Mouse (Mus musculus) midbrain, embryonic 14.5 days (tissue): Measurements from ENCODE around the gene Gcnt3. TPM values are rescaled to one million over a fixed set of nuclear protein-coding genes. Genes with fewer than 3 reads are reported as not detected.
"Not testable (repeated sequence)": the region's sequence is repeated elsewhere in the genome, so short reads cannot be mapped to it uniquely, and the experiment has no call there.

Experiments used
- ATAC-seq: fragments of 200-750 bp; cut with Nextera tagmentation; 2 replicates; pipeline ENCODE4 v1.8.0; 2017; ENCODE audit warnings: moderate number of reproducible peaks, moderate library complexity; ENCODE audit not compliant: low FRiP score, low TSS enrichment
- DNase-seq: peaks from one replicate; pipeline ENCODE4 v3.0.0-alpha.2; 2015
- H3K27ac ChIP-seq: fragments of 300-500 bp; sonication (generic); replicated peaks from 2 replicates; pipeline ENCODE4 v1.5.1; 2014; ENCODE audit warnings: mild to moderate bottlenecking, low read depth, low read length, moderate library complexity
- H3K27me3 ChIP-seq: fragments of 300-500 bp; sonication (generic); 2 replicates; pipeline ENCODE4 v1.6.1; 2014; ENCODE audit warnings: low read length, control low read depth, mixed read lengths; ENCODE audit not compliant: control insufficient read depth, insufficient read depth
- H3K36me3 ChIP-seq: fragments of 300-500 bp; sonication (generic); 2 replicates; pipeline ENCODE4 v1.6.1; 2014; ENCODE audit warnings: low read length, control low read depth; ENCODE audit not compliant: control insufficient read depth, insufficient read depth
- H3K4me1 ChIP-seq: fragments of 300-500 bp; sonication (generic); 2 replicates; pipeline ENCODE4 v1.6.1; 2014; ENCODE audit warnings: mild to moderate bottlenecking, antibody characterized with exemption, low read length, control low read depth; ENCODE audit not compliant: control insufficient read depth, insufficient read depth
- H3K4me2 ChIP-seq: fragments of 300-500 bp; sonication (generic); 2 replicates; pipeline ENCODE4 v1.6.1; 2014; ENCODE audit warnings: mild to moderate bottlenecking, low read length, moderate library complexity
- H3K4me3 ChIP-seq: fragments of 300-500 bp; sonication (generic); replicated peaks from 2 replicates; pipeline ENCODE4 v1.5.1; 2014; ENCODE audit warnings: low read depth, low read length
- H3K9ac ChIP-seq: fragments of 300-500 bp; sonication (generic); replicated peaks from 2 replicates; pipeline ENCODE4 v1.6.1; 2014; ENCODE audit warnings: mild to moderate bottlenecking, low read length, moderate library complexity
- H3K9me3 ChIP-seq: fragments of 300-500 bp; sonication (generic); 2 replicates; pipeline ENCODE4 v1.6.1; 2016; ENCODE audit warnings: low read length, control low read depth, mixed read lengths; ENCODE audit not compliant: control insufficient read depth
- WGBS: fragments of 180-500 bp; shearing (Covaris S2); extraction: QIAGEN DNeasy Blood & Tissue Kit; methylation state at CpG from one replicate; pipeline ENCODE4 v1.1.7; 2014; 5-methylcytosine and 5-hydroxymethylcytosine counted together
- polyA plus RNA-seq: library from polyadenylated mRNA; unstranded; fragments of >200 nt; fragmentation: Nextera tagmentation; extraction: Ambion mirVana; gene quantifications from 2 replicates; pipeline ENCODE4 v1.2.1, GENCODE M21; 2014

The Gcnt3 gene
- polyA plus RNA-seq, 1 experiment from 2014 or later: not detected

DNA sequence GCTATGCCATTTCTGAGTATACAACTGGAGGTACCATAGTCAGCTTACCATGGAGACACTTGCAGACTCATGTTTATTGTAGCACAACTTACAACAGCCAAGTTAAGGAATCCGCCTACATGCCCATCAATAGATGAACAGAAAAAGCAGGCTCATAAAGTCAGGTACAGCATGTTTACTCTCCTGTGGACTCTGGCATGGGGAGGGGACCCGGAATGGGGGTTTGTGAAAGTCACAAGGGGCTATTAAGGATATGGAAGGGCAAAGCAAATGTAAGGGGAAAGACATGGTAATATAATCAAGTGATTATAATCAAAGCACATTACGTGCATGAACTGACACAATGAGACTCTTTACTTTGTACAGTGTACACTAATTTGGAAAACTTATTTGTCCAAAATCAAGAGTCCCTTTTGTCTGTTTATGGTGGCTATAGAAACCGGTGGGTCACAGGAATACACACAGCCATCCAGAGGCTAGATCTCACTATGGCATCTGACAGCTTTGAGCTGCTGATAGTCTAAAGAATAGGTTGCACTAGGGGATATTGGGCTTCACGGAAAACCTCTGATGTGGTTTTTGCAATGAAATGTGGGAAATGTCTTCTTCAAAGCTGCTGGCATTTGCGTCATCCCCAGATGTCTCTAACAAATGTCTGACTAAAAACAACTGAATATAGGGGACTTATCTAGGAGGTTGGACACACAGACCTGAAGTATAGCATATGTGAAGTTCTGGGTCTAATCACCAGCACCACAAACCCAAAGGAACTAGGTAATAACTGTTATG lies 1.9 kb upstream of the Gcnt3 start:
- Histone ChIP-seq H3K27me3 (no peaks in the 10 kb centered on the region), H3K27ac (no peak overlapping the region), H3K9me3 (no peaks in the 10 kb centered on the region), H3K4me3 (no peak overlapping the region), H3K9ac (no peak overlapping the region), H3K36me3 (no peaks in the 10 kb centered on the region), H3K4me1 (no peaks in the 10 kb centered on the region), H3K4me2 (no peak overlapping the region)
- ATAC-seq (no peak), DNase-seq (no peak)
- 88% methylated on average over 6 of the region's 6 CpGs for WGBS

DNA sequence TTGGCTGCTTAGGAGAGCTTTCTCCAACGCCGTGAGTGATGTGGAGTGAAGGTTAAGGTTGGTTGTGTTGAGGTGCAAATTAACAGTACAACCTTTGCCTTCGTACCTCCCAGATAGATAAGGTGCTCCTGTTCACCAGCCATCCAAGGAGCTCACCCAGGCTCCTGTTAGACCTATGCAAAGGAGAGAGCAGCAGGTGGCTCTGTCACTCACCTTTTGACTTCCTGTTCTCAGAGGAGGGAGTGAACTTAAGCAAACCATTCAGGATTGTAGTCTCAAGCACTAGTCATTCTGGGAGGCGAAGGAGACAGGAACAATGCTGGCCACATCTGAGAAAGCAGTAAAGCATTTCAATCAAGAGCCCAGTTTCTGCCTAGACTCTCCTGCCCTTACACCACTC lies 1.2 kb downstream of the Gcnt3 start:
- Histone ChIP-seq H3K27me3 (no peaks in the 10 kb centered on the region), H3K9ac (no peak overlapping the region), H3K4me2 (no peak overlapping the region), H3K4me3 (no peak overlapping the region), H3K9me3 (no peaks in the 10 kb centered on the region), H3K27ac (no peak overlapping the region), H3K36me3 (no peaks in the 10 kb centered on the region), H3K4me1 (no peaks in the 10 kb centered on the region)
- 77% methylated on average over 4 of the region's 4 CpGs for WGBS
- ATAC-seq (no peak), DNase-seq (no peak)

DNA sequence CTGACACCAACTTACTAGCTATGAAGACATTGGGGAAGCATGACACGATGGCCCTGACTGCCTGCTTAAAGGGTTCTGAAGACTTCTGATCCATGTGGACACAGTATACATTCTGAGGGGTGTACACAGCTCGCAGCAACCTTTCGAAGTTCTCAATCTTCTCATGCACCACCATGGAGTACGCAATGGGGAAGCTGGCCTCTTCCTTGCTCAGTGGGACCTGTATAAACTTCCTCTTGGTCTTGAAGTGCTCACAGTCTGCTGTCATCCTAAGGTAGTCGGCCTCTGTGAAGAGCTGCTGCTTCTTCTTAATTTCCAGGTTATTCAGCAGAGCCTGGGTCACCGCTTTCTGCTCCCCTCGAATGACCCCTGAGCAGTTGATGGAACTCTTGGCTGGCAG lies 3.2 kb downstream of the Gcnt3 start:
- no peak for DNase-seq
- no peaks in the 10 kb centered on the region for H3K36me3 ChIP-seq
- no peak for ATAC-seq
- H3K27ac ChIP-seq: no peak overlapping the region
- H3K27me3 ChIP-seq: no peaks in the 10 kb centered on the region
- H3K4me2 ChIP-seq: no peak overlapping the region
- WGBS: 94% methylated on average over 7 of the region's 7 CpGs
- H3K4me1 ChIP-seq: no peaks in the 10 kb centered on the region
- H3K9me3 ChIP-seq: no peaks in the 10 kb centered on the region
- H3K4me3 ChIP-seq: no peak overlapping the region
- no peak overlapping the region for H3K9ac ChIP-seq

DNA sequence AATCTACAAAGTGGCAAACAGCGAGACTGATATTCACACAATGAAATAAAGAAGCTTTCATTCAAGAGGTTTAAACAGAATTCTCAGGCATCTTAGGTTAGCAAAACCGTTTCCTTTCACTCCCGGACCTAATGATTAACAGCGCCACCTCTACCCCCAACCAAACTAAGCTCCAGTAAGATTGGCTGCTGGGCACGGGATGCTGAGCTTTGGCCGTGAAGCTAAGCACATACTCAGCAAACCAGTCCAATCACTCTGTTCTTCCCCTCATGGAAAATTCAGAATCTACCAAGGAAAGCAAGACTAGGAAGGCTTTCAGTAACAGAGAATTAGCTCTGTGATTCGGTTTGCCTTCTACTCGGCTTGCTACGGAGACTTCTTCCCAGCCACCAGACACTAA lies 4.8 kb downstream of the Gcnt3 start:
- Histone ChIP-seq H3K4me2 (no peak overlapping the region), H3K27ac (no peak overlapping the region), H3K36me3 (no peaks in the 10 kb centered on the region), H3K9me3 (no peaks in the 10 kb centered on the region), H3K9ac (no peak overlapping the region), H3K27me3 (no peaks in the 10 kb centered on the region), H3K4me1 (no peaks in the 10 kb centered on the region), H3K4me3 (no peak overlapping the region)
- WGBS: 83% methylated on average over 9 of the region's 9 CpGs
- DNase-seq (no peak), ATAC-seq (no peak)

DNA sequence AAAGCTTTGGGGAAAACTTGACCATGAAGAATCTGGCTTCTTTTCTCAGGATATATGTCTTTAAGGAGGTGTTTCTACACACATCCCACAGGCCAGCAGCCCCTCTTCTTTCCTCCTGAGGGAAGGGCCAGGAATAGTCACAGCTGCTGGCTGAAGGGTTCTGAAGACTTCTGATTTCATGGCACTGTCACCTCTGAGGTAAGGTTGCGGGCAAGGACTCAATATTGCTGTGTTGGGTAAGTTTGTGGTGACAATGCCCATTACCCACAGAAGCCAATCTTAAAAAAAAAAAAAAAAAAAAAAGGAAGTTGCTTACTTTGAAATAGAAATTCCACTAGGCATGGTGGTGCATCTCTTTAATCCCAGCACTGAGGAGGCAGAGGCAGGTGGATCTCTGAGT lies 5.7 kb downstream of the Gcnt3 start:
- 94% methylated on average over 1 of the region's 1 CpGs for WGBS
- Histone ChIP-seq H3K9ac (no peak overlapping the region), H3K9me3 (no peaks in the 10 kb centered on the region), H3K4me1 (no peaks in the 10 kb centered on the region), H3K4me3 (no peak overlapping the region), H3K36me3 (no peaks in the 10 kb centered on the region), H3K4me2 (no peak overlapping the region), H3K27me3 (no peaks in the 10 kb centered on the region), H3K27ac (no peak overlapping the region)
- ATAC-seq (no peak), DNase-seq (no peak)

DNA sequence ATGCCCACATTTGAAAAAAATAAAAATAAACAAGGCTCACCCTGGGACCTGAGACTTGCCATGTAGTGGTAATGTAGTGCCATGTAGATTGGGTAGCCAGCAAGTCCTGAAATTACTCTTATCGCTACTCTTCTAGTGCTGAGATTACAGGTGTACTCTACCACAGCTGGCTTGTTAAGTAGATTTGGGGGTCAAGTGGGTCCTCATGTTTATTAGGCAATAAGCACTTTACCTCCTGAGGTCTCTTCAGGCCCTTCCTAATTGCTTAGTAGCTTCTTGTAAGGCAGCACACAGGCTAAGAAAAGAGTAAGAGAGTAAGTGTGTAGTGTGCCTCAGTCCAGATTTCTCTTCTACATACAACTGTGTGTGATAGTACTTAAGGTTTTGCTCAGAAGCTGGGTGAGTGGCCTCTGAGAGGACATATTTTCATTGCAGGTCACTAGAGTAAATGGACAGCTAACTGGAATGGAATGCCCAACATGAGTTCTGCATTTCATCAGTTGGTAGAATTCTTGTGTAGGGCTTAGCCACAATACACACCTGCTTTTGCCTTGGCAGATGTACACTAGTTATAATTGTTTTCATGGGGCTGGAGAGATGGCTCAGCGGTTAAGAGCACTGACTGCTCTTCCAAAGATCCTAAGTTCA lies 12.4 kb downstream of the Gcnt3 start:
- ATAC-seq (no peak), DNase-seq (no peak)
- H3K4me3 ChIP-seq: no peak overlapping the region
- H3K27me3 ChIP-seq: no peaks in the 10 kb centered on the region
- no peak overlapping the region for H3K4me2 ChIP-seq
- no peak overlapping the region for H3K9ac ChIP-seq
- H3K9me3 ChIP-seq: no peaks in the 10 kb centered on the region
- peaks cover 10% of the 10 kb centered on the region for H3K36me3 ChIP-seq
- no peaks in the 10 kb centered on the region for H3K4me1 ChIP-seq
- H3K27ac ChIP-seq: no peak overlapping the region
- WGBS: 92% methylated on average over 2 of the region's 2 CpGs

DNA sequence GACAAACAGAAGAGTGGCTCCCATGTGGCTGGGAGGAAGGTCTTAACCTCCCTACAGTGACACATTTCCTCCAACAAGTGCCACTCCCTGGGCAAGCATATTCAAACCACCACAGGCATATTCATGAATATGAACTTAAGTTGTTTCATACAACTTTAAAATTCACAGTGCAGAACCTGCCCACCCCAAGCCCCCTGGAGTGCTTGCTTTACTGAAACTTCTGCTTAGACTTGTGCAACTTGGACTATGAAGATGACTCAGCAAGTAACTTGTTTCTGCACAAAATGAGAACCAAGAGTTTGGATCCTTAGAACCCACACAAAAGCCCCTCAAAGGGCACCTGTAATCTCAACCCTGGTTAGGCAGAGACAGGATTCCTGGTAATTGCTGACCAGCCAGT lies 13.2 kb downstream of the Gcnt3 start:
- DNase-seq (no peak), ATAC-seq (no peak)
- no peaks in the 10 kb centered on the region for H3K4me1 ChIP-seq
- no peaks in the 10 kb centered on the region for H3K27me3 ChIP-seq
- no peak overlapping the region for H3K4me2 ChIP-seq
- peaks cover 16% of the 10 kb centered on the region for H3K36me3 ChIP-seq
- H3K27ac ChIP-seq: no peak overlapping the region
- H3K9me3 ChIP-seq: no peaks in the 10 kb centered on the region
- no peak overlapping the region for H3K9ac ChIP-seq
- H3K4me3 ChIP-seq: no peak overlapping the region

DNA sequence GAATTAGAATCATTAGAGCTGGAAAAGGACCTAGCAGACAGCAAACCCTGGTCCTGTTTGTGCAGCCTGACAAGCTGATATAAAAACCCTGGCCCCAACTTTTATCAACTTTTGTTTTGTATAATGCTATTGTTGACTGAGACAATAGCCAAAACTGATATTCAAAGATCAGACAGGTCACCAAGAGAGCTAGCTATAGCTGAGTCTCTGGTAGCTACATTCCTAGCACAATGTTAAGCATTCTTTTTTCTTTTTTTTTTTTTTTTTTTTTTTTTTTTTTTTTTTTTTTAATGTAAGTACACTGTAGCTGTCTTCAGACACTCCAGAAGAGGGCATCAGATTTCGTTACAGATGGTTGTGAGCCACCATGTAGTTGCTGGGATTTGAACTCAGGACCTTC lies 14.3 kb downstream of the Gcnt3 start:
- H3K4me2 ChIP-seq, H3K9ac ChIP-seq, H3K4me3 ChIP-seq, ATAC-seq, DNase-seq, H3K27me3 ChIP-seq, H3K27ac ChIP-seq, H3K4me1 ChIP-seq, H3K9me3 ChIP-seq: not testable (repeated sequence)
- WGBS: 80% methylated on average over 1 of the region's 1 CpGs
- H3K36me3 ChIP-seq: peaks cover 22% of the 10 kb centered on the region

DNA sequence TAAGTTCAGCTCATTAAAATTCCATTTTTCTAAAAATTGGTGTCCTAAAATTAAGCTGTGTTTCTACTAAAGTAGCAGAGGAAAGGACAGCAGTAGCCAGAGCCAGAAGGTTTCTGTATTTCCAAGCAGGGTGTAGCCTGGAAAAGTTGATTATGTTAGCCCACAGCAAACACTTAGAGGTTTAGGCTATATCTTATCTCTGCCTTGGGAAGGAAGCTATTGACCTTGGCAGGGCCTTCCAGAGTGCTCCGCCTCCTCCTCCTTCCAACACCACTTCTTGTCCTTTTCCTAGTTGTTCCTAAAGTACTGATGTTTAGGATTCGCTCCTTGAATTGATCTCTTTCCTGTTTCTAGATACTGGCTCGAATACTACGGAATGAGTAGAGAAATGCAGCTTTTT lies 15.8 kb downstream of the Gcnt3 start:
- Histone ChIP-seq H3K4me1 (no peaks in the 10 kb centered on the region), H3K27me3 (no peaks in the 10 kb centered on the region), H3K4me2 (no peak overlapping the region), H3K9me3 (no peaks in the 10 kb centered on the region), H3K36me3 (peaks cover 22% of the 10 kb centered on the region), H3K4me3 (no peak overlapping the region), H3K27ac (no peak overlapping the region), H3K9ac (no peak overlapping the region)
- ATAC-seq (no peak), DNase-seq (no peak)
- WGBS: 97% methylated on average over 4 of the region's 4 CpGs
